ENCODE assay signal across 16 mouse cellular contexts in the genomic region with DNA sequence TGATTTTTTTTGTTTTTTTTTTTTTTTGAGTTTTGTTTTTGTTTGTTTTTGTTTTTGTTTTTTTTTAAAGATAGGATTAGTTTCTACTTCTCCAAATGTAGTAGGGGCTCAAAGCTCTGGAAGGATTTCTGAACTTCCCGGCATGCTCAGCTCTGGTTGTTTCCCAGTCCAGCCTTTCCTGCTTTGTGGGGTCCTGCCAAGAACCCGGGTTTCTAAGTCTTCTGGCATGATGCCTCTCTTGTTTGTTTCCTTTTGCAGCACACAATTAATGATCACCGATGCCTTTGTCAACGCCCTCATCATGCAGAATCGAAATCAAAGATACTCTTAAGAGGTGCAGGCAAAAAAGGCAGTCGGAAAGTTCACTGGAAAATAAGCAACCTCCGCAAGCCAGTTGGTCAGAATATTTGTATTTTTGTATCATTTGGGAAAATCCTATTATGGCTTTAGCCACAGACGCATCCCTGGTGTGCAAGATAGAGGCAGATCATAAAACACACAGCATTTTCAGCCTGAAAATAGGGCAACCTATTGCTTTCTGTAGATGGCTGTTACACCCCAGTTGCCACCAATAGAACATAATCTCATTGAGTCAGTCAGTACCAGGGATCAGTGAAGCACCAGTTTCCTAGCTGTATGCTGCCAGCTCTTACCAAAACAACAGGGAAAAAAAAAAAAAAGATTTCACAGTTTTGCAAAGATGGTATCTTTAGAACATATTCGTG.
DNase-seq lines count a peak whose midpoint lies in the region; ATAC-seq and TF ChIP-seq lines count a peak whose summit lies in the region.
"Had no signal": no experiment of that assay in that cellular context is flagged by ENCODE, and none has a peak within 500 bp of the region (broad histone marks: within the 10 kb centered on the region; RNA-seq: fewer than 3 reads in every experiment).

No protein-coding gene starts in this region.

- peak; percentile 73 for ATAC-seq in forebrain, embryonic 13.5 days
- no peak for ATAC-seq in forebrain, embryonic 11.5 days (replicated peaks; ENCODE audit: low FRiP score)
- no peak for ATAC-seq in midbrain, postnatal 0 days (ENCODE audit: low FRiP score)
- ATAC-seq in erythroid progenitor cell, adult 5-6 weeks (replicated peaks; ENCODE audit: low FRiP score, poor library complexity, severe bottlenecking): no peak
- ATAC-seq: liver, embryonic 12.5 days had no signal

- DNase-seq in forebrain, embryonic 11.5 days (ENCODE audit: low spot score): no peak
- no peak for DNase-seq in layer of hippocampus, adult 2 months (ENCODE audit: low spot score in 2 of 2)
- DNase-seq in layer of hippocampus, postnatal 10 days (ENCODE audit: low spot score in 2 of 2): no peak
- DNase-seq in cerebellum, postnatal 25 days: peak; percentile 15 to 28
- DNase-seq in midbrain, postnatal 0 days (ENCODE audit: low spot score): peak; percentile 31
- DNase-seq: gastrocnemius, postnatal 14 days; heart, postnatal 36 days; kidney, adult 11 months; kidney, postnatal 14 days; layer of hippocampus, postnatal 36 days; right cerebral cortex, postnatal 25 days had no signal

- no peaks in the 10 kb centered on the region for H3K36me3 ChIP-seq in forebrain, embryonic 13.5 days (ENCODE audit: poor library complexity, severe bottlenecking)
- H3K36me3 ChIP-seq in forebrain, embryonic 11.5 days (ENCODE audit: control insufficient read depth, insufficient read depth, low read length): no peaks in the 10 kb centered on the region
- no peaks in the 10 kb centered on the region for H3K36me3 ChIP-seq in midbrain, postnatal 0 days (ENCODE audit: insufficient read depth, low read length)
- H3K36me3 ChIP-seq: heart, embryonic 12.5 days; limb, embryonic 10.5 days; liver, embryonic 12.5 days had no signal

- no peaks in the 10 kb centered on the region for H3K9me3 ChIP-seq in forebrain, embryonic 13.5 days (replicated peaks)
- no peaks in the 10 kb centered on the region for H3K9me3 ChIP-seq in forebrain, embryonic 11.5 days (ENCODE audit: control insufficient read depth, low read length)
- no peaks in the 10 kb centered on the region for H3K9me3 ChIP-seq in midbrain, postnatal 0 days (ENCODE audit: low read length)
- H3K9me3 ChIP-seq: heart, embryonic 12.5 days; limb, embryonic 10.5 days; liver, embryonic 12.5 days had no signal

- H3K27me3 ChIP-seq in forebrain, embryonic 13.5 days: 0 out of 2 replicates have a peak, but pooled peaks cover 4% of the 10 kb centered on the region
- no peaks in the 10 kb centered on the region for H3K27me3 ChIP-seq in forebrain, embryonic 11.5 days (ENCODE audit: control insufficient read depth, insufficient read depth, low read length)
- no peaks in the 10 kb centered on the region for H3K27me3 ChIP-seq in midbrain, postnatal 0 days (ENCODE audit: insufficient read depth, low read length)
- H3K27me3 ChIP-seq: heart, embryonic 12.5 days; liver, embryonic 12.5 days had no signal

- H3K27ac ChIP-seq in forebrain, embryonic 13.5 days: peak overlapping the region; percentile 31; the same call in 1 of the 2 replicates
- no peak overlapping the region for H3K27ac ChIP-seq in forebrain, embryonic 11.5 days (ENCODE audit: low read depth, low read length)
- H3K27ac ChIP-seq in layer of hippocampus, adult 2 months: peak overlapping the region; percentile 59
- H3K27ac ChIP-seq in midbrain, postnatal 0 days (ENCODE audit: low read depth, low read length): no peak overlapping the region
- H3K27ac ChIP-seq: limb, embryonic 10.5 days; liver, embryonic 12.5 days had no signal

- peak overlapping the region; percentile 43 for H3K4me2 ChIP-seq in forebrain, embryonic 13.5 days
- no peak overlapping the region for H3K4me2 ChIP-seq in forebrain, embryonic 11.5 days (ENCODE audit: low read depth, low read length, severe bottlenecking)
- peak overlapping the region; percentile 18; the same call in 1 of the 2 replicates for H3K4me2 ChIP-seq in midbrain, postnatal 0 days (ENCODE audit: low read depth, low read length, poor library complexity, severe bottlenecking)
- H3K4me2 ChIP-seq: heart, embryonic 12.5 days; liver, embryonic 12.5 days had no signal

- no peak overlapping the region for H3K4me3 ChIP-seq in forebrain, embryonic 13.5 days
- no peak overlapping the region for H3K4me3 ChIP-seq in forebrain, embryonic 11.5 days (ENCODE audit: low read depth, low read length)
- peak overlapping the region; percentile 49 for H3K4me3 ChIP-seq in layer of hippocampus, adult 2 months
- H3K4me3 ChIP-seq in midbrain, postnatal 0 days (ENCODE audit: low read depth, low read length): no peak overlapping the region
- H3K4me3 ChIP-seq: heart, embryonic 12.5 days; limb, embryonic 10.5 days; liver, embryonic 12.5 days had no signal

- peaks cover 17% of the 10 kb centered on the region for H3K4me1 ChIP-seq in forebrain, embryonic 13.5 days
- peaks cover 2% of the 10 kb centered on the region; the same call in 1 of the 2 replicates for H3K4me1 ChIP-seq in forebrain, embryonic 11.5 days (replicated peaks; ENCODE audit: control insufficient read depth, insufficient read depth, low read length)
- H3K4me1 ChIP-seq in midbrain, postnatal 0 days (ENCODE audit: insufficient read depth, low read length): no peaks in the 10 kb centered on the region
- H3K4me1 ChIP-seq: heart, embryonic 12.5 days; liver, embryonic 12.5 days had no signal

- no peak for TF ChIP-seq CTCF in layer of hippocampus, adult 2 months (conservative IDR thresholded peaks at IDR 0.05)
- no peak for TF ChIP-seq CTCF in midbrain, postnatal 0 days (IDR thresholded peaks at IDR 0.05)

- 29% methylated on average over 9 of the region's 9 CpGs for WGBS in forebrain, embryonic 13.5 days
- 49% methylated on average over 9 of the region's 9 CpGs for WGBS in forebrain, embryonic 11.5 days
- 30% methylated on average over 9 of the region's 9 CpGs for WGBS in midbrain, postnatal 0 days

- H3K9ac ChIP-seq in forebrain, embryonic 13.5 days: no peak overlapping the region
- no peak overlapping the region for H3K9ac ChIP-seq in forebrain, embryonic 11.5 days (ENCODE audit: low read length)
- no peak overlapping the region for H3K9ac ChIP-seq in midbrain, postnatal 0 days (replicated peaks; ENCODE audit: low read length, poor library complexity, severe bottlenecking)
- H3K9ac ChIP-seq: heart, embryonic 12.5 days; liver, embryonic 12.5 days had no signal

Comparison
In these comparisons a context has a peak if more than half of its experiments do, and no peak if none do; other contexts are left out.
1. H3K27ac ChIP-seq: peak in forebrain, embryonic 13.5 days (single experiment) and layer of hippocampus, adult 2 months (single experiment); none in forebrain, embryonic 11.5 days (single experiment) and midbrain, postnatal 0 days (single experiment).
2. DNase-seq: peak in cerebellum, postnatal 25 days (2 of 2) and midbrain, postnatal 0 days (single experiment); none in forebrain, embryonic 11.5 days (single experiment), layer of hippocampus, adult 2 months (0 of 2) and layer of hippocampus, postnatal 10 days (0 of 2).